Mouse (Mus musculus): ENCODE measurements around the gene Ptprn2. TPM values are rescaled to one million over a fixed set of nuclear protein-coding genes. Genes with fewer than 3 reads are reported as not detected.

The Ptprn2 gene
- total and polyA plus RNA-seq, 3 experiments = 0.17 TPM; not detected in 2

- H3K36me3 ChIP-seq (replicated peaks in 1 of 2; ENCODE audit: control insufficient read depth in 1 of 2, insufficient read depth in 1 of 2, low read length in 1 of 2) = no peaks in the 10 kb centered on the region
- no peaks in the 10 kb centered on the region for H3K79me2 ChIP-seq (replicated peaks; ENCODE audit: control insufficient read depth, extremely low read depth, insufficient read depth, poor library complexity, severe bottlenecking)
- dilution Hi-C loops (cut with MboI; ENCODE audit: extremely low pct_ligation_motif_present, extremely low pct_unique_long_range_greater_than_20kb, low sequenced_read_pairs) (no loop called here), in situ Hi-C loops (cut with MboI; ENCODE audit: low pct_ligation_motif_present, low pct_unique_long_range_greater_than_20kb, low sequenced_read_pairs) (no loop called here)
- H3K9me3 ChIP-seq (replicated peaks; ENCODE audit: low read length) = no peaks in the 10 kb centered on the region
- no peak overlapping the region for H3K27ac ChIP-seq (ENCODE audit: insufficient read depth, low read depth)
- no peak overlapping the region for H3K4me3 ChIP-seq (replicated peaks in 1 of 3; ENCODE audit: low read depth in 2 of 3, low read length in 2 of 3, poor library complexity in 1 of 3)
- no peak for DNase-seq (ENCODE audit: extremely low read depth)
- TF ChIP-seq JUN (IDR thresholded peaks at IDR 0.05; ENCODE audit: insufficient read depth, low read depth, low read length) = no peak
- H3K27me3 ChIP-seq (replicated peaks) = no peaks in the 10 kb centered on the region
- H3K4me1 ChIP-seq (ENCODE audit: control insufficient read depth in 1 of 2, insufficient read depth in 2 of 2) = peaks cover 0 to 5% of the 10 kb centered on the region in 2 experiments; a peak in 2 of 4 replicates
- H3K9ac ChIP-seq (ENCODE audit: insufficient read depth, low read depth) = no peak overlapping the region
- H3K4me2 ChIP-seq (ENCODE audit: insufficient read depth, low read depth, poor library complexity, severe bottlenecking) = peak overlapping the region; percentile 36; the same call in 1 of the 2 replicates
Observed at GRCm38 (mm10) chr12:117162180-117162579, 676.7 kb downstream of the Ptprn2 start.

- DNase-seq (ENCODE audit: extremely low read depth) = no peak
- dilution Hi-C loops (cut with MboI; ENCODE audit: extremely low pct_ligation_motif_present, extremely low pct_unique_long_range_greater_than_20kb, low sequenced_read_pairs) = no loop called here
- no peak overlapping the region for H3K4me2 ChIP-seq (ENCODE audit: insufficient read depth, low read depth, poor library complexity, severe bottlenecking)
- no peak overlapping the region for H3K27ac ChIP-seq (ENCODE audit: insufficient read depth, low read depth)
- H3K9ac ChIP-seq (ENCODE audit: insufficient read depth, low read depth) = no peak overlapping the region
- no peaks in the 10 kb centered on the region for H3K27me3 ChIP-seq (replicated peaks)
- no peak overlapping the region for H3K4me3 ChIP-seq (replicated peaks in 1 of 3; ENCODE audit: low read depth in 2 of 3, low read length in 2 of 3, poor library complexity in 1 of 3)
- no peaks in the 10 kb centered on the region for H3K79me2 ChIP-seq (replicated peaks; ENCODE audit: control insufficient read depth, extremely low read depth, insufficient read depth, poor library complexity, severe bottlenecking)
- H3K4me1 ChIP-seq (ENCODE audit: control insufficient read depth in 1 of 2, insufficient read depth in 2 of 2) = no peaks in the 10 kb centered on the region; a peak in 1 of 4 replicates
- in situ Hi-C loops (cut with MboI; ENCODE audit: low pct_ligation_motif_present, low pct_unique_long_range_greater_than_20kb, low sequenced_read_pairs) = no loop called here
- no peaks in the 10 kb centered on the region for H3K36me3 ChIP-seq (replicated peaks in 1 of 2; ENCODE audit: control insufficient read depth in 1 of 2, insufficient read depth in 1 of 2, low read length in 1 of 2)
- no peaks in the 10 kb centered on the region for H3K9me3 ChIP-seq (replicated peaks; ENCODE audit: low read length)
- TF ChIP-seq SIN3A (IDR thresholded peaks at IDR 0.05; ENCODE audit: low read length) (no peak), CTCF (conservative IDR thresholded peaks at IDR 0.05 in 1 of 2, IDR thresholded peaks at IDR 0.05 in 1 of 2; ENCODE audit: low read depth in 2 of 2, low read length in 2 of 2) (no peak), ELF1 (IDR thresholded peaks at IDR 0.05; ENCODE audit: low read depth, low read length) (no peak), ZKSCAN1 (IDR thresholded peaks at IDR 0.05; ENCODE audit: borderline replicate concordance, low read depth, low read length) (no peak), E2F4 (IDR thresholded peaks at IDR 0.05; ENCODE audit: insufficient replicate concordance, low read depth, low read length) (no peak), MEF2A (IDR thresholded peaks at IDR 0.05; ENCODE audit: borderline replicate concordance, low read depth, low read length) (no peak), JUND (conservative IDR thresholded peaks at IDR 0.05; ENCODE audit: low read depth, low read length) (no peak), ZMIZ1 (IDR thresholded peaks at IDR 0.05; ENCODE audit: low read depth, low read length) (no peak), PAX5 (IDR thresholded peaks at IDR 0.05; ENCODE audit: low read length) (no peak), MYC (IDR thresholded peaks at IDR 0.05; ENCODE audit: low read depth, low read length) (no peak), EP300 (IDR thresholded peaks at IDR 0.05; ENCODE audit: low read length) (no peak), KAT2A (IDR thresholded peaks at IDR 0.05; ENCODE audit: insufficient replicate concordance, low read length) (no peak), TCF12 (IDR thresholded peaks at IDR 0.05; ENCODE audit: low read depth, low read length) (no peak), TBP (conservative IDR thresholded peaks at IDR 0.05; ENCODE audit: low read depth, low read length) (no peak), BHLHE40 (IDR thresholded peaks at IDR 0.05; ENCODE audit: low read depth, low read length) (0 out of 2 replicates have a peak, but pooled peaks have one; percentile 18), NELFE (IDR thresholded peaks at IDR 0.05; ENCODE audit: low read depth, low read length) (no peak), USF1 (IDR thresholded peaks at IDR 0.05; ENCODE audit: low read depth, low read length) (peak; percentile 17; the same call in 1 of the 2 replicates)
Observed at GRCm38 (mm10) chr12:117163789-117164188, 678.3 kb downstream of the Ptprn2 start.
